Mouse (Mus musculus): Measurements from ENCODE around the gene Ccdc134.
"Not testable (repeated sequence)": the region's sequence is repeated elsewhere in the genome, so short reads cannot be mapped to it uniquely, and the experiment has no call there.

The Ccdc134 gene

DNA sequence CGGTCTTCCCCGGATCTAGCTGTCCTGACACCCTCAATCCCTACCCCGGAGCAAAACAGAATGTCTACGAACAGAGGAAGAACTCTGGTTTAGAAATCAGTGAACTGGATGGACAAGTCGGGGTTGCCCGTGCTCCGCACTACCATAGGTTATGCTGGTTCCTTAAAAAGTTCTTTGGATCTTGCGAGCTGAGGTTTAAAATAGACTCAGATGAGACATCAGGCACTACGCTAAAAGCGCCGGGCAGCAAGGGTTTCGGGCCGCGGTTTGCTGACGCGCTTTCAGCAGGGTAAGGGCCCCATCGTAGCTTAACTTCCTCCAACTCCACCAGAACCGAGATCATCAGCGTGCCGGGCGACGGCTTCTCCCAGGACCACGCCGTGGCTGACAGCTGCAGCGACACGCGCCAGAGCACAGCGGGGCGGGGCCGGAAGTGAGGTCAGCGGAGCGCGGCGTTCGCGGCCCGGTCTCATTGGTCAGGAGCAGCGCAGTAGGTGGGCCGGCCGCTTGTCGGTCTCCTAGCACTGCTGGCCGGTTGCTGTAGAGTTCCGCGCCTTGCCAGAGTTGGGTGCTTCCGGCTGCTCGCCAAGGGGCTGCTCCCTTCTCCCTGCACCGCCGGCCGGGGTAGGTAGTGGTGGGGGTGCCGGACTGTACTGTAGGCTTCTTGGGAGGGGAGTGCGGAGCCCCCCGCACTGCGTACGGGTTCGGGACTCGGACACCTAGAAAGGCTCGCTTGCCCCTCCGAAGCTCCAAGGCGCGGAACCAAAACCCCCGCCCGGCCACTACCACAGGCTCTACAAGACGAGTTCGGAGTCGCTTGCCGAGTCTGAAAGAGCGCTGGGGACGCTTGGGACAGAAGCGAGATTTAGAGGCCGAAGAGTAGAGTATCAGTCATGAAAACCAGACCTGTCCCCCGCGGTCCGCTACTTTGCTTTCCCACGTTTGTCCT, at the start of gene Ccdc134:
TSS of gene Ccdc134 (plus strand) at position 497 of the 949 bp plus-strand sequence.
- DNase-seq = peak; percentile 97

DNA sequence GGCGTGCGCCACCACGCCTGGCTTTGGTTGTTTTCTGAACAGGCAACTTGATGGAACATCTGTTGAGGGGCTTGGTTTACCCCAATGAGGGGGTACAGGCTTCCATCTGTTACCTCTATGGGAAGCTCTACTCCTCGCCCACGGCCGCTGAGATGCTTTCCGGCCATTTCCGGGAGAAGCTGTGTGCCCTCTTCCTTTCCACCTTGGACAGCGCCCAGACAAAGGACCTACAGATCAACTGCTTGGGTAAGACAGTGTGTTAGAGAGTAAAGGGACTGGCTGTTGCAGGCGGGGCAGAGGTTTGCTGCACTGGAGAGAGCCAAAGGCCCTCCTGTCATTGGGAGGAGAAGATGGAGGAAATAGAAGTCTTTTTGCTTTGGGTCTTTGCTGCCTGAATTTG, 47.8 kb upstream of the Ccdc134 start:
- DNase-seq = no peak

DNA sequence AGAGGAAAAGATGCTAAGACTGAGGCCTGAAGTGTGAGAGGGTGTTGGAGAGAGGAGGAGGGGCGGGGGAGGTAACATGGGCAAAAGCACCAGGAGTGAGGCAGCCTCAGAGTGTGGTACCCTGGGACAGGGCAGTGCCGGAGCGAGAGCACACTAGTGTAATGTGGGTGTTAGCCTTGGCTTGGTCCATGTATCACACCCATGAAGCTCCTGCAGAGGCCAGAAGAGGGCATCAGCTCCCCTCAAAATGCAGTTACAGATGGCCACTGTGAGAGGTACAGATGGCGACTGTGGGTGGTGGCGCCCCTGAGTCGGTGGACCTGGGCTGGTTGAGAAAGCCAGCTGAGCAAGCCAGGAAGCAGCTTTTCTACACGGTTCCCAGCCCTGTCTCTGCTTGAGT, 46.6 kb upstream of the Ccdc134 start:
- DNase-seq = peak; percentile 11

DNA sequence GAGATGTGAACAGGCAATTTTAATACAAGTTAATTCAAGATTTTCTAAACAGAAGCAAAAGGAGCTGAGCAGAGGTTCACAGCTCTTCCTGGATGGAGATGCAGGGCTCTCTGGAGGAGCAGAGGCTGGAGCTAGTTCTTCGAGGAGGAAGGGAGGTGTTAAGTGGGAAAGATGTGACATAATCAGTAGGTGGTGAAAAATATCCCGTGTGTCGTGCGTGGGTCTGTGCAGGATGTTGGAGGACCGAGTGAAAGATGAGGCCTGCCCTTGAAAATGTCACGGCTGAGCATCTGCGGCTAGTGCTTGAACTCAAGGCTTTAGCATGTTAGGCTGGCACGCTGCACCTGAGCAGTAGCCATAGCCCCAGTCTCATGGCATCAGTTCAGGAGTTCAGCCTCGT, 42.1 kb upstream of the Ccdc134 start:
- DNase-seq = no peak

DNA sequence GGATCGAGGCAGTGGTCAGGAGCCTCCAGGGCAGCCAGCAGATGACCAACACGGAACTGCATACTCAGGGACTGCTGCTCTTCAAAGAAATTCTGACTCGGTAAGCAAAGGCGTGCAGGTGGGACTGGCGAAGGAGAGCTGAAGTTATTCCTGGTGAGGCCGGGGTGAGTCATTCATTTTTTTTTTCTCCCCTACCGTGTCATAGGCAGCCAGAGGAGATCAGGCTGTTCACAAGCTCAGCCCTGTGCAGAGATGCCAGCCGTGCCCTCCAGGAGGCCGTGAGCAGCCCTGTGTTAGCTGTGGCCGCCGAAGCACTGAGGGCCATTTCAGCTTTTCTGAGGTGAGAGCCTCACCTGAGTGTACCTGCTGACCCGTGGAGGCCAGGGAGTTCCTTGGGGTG, 41.6 kb upstream of the Ccdc134 start:
- no peak for DNase-seq

DNA sequence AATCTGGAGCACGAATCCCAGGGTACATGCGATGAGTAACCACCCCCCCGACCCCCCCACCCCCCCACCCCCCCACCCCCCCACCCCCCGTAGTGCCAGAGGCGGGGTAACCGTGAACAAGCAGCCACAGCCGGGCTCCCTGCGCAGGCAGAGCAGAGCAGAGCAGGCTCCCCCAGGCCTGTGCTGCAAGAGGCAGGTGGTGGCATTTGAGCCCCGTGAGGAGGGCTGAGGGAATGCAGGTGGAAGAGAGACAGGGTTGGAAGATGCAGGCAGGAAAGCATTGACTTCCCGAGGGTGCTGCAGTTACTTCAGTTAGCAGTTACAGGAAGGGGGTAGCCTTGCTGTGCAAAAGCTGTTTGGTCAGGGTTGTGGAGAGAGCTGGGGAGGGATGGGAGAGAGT, 40.5 kb upstream of the Ccdc134 start:
- no peak for DNase-seq

DNA sequence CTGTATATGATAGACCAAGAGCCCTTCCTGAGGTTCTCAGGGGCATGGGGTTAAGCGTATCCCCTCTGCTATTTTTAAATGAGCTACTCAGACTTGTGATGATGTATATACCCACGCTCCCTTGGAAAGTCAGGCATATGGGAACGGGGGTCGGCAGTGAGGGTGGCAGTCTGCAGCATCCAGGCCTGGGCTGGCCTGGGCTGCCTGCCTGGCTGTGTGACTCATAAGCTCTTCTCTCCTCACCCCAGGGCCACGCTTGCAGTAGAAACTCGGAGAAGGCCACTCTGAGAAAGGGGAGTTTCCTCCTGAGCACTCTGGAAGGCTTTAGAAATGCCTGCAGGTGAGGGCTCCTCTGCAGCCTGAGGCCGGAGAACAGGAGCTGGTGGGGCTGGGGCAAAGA, 36.7 kb upstream of the Ccdc134 start:
- no peak for DNase-seq

DNA sequence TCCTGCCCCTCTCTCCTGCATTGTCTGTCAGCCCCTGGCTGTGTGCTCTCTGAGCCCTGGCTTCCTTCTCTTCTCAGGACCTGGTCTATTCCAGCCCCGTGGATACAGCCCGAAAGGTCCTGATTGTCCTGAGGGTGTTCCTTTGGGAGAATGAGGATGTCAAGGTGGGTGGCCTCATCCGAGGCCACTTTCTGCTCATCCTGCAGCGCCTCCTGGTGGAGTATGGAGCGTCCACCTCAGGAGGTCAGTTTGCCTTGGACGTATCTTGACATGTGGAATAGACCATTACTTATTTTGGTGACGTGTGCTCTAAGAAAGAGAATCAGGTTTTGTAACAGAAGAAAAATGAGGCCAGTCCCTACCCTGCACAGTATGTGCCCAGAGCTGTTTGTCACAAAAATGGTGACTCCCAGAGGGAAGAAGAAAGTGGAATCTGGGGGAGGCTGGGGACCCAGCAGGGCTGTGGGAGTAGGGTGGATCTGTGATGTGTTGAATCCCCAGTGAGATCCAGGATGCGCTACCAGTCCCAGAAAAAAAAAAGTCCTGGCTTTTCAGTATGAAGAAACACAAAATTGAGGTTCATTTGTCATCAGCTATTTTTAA, 20.7 kb upstream of the Ccdc134 start:
- DNase-seq = peak; percentile 44

DNA sequence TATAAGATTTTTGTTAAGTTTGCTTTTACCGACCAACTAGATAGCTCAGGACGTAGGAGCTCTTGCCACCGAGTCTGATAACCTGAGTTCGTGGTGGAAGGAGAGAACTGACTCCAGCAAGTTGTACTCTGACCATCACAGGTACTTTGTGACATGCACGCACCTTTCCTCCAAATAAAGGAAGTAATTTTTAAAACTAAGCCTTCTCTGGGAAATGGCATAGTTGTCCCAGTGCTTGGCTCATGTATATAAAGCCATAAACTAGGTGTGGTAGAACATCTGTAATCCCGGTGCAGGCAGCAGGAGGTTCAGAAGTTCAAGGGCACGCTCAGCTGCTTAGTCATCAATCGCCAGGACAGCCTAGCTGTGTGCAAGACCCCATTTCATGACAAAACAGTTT, 7.2 kb upstream of the Ccdc134 start:
- DNase-seq = no peak

DNA sequence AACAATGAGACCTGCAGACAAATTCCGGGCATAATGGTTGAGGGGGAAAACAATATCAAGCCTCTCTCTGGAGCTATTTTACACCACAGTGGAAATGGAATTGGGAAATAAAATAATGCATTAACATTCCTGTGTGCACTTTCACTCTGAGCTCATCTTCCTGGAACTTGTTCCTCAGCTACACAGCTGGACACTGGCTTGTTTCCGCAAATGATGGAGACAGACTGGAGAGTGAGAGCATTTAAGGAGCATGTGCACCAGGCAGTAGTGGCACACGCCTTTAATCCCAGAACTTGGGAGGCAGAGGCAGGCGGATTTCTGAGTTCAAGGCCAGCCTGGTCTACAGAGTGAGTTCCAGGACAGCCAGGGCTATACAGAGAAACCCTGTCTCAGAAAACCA, 1.0 kb upstream of the Ccdc134 start:
- DNase-seq = not testable (repeated sequence)

DNA sequence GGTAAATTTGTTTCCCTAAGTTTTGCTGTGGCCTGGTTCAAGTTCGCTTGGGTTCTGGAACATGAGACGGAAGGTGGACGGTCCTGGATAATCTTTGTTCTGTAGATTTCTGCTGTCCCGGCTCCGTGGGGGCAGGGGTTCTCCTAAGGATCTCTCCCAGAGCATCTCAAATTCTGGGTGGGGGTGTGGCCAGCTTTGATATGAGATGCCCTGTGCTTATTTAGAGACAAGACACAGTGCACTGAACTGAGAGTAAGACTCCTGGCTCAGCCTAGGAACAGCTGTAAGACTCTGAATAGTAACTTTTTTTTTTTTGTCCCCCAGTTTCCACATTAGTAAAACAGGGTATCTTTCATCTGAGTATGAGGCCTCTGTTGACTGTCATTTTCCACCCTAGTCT, 676 bp downstream of the Ccdc134 start:
- no peak for DNase-seq

DNA sequence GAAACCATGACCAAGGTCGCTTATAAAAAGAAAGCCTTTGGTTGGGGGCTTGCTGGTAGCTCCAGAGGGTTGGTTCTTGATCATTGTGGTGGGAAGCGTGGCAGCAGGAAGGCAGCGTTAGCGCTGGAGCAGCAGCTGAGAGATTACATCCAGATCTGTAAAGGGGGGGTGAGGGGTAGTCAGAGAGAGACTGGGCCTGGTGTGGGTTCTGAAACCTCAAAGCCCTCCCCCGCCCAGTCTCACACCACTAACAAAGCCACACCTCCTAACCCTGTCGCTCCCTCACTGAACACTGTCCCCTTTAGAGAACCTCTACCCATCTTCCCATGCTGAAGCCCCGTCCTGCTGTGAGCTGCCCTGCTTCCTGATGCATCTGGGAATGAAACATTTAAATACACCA, 2.9 kb downstream of the Ccdc134 start:
- DNase-seq = no peak

DNA sequence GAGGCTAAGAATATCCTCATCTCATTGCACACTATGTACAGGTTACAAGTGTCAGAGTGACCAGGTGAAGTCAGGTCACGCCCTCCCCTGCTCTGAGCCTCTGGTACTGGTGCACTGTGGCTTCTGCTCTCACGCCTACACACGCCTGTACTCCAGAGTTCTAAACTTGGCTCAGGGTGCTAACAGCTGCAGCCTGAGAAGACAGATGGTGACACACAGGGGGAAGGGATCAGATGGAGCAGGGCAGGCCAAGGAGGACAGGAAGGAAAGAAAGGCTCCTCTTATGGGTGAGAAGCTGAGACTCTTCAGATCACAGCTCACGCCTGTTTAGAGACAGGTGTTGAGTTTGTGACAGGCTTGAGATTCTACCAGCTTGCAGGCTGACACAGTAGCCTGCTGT, 7.7 kb downstream of the Ccdc134 start:
- no peak for DNase-seq

DNA sequence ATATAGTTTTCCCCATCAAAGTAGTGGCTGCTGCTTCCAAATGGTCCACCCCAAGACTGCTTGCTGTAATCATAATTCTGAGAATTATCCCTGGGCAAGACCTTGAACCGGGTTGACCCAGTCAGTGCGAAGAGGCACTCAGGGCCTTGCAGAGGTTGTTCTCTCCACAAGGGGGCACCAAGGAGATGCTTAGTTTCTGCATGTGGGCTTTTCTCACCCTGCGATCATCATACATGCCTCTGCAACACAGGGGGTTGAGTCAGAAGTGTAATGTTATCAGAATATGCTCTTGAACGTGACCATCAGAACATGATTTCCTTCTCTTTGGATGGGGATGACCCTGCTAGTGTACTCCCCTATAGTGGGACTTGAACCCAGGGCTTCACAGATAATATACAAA, 10.8 kb downstream of the Ccdc134 start:
- peak; percentile 69 for DNase-seq

DNA sequence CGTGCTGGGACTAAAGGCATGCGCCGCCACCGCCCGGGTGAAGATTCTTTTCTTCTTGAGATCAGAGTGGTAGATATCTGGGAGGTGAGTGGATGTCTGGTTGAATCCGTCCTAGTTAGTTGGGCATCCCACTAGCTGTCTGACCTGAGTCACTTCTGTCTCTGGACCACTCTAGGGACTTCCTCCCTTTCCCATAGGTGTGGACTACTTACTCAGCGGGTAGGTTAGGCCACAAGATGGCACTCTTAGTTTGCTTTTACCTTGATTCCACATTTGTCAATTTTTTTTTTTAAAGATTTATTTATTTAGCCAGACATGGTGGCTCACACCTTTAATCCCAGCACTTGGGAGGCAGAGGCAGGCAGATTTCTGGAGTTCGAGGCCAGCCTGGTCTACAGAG, 11.5 kb downstream of the Ccdc134 start:
- no peak for DNase-seq

DNA sequence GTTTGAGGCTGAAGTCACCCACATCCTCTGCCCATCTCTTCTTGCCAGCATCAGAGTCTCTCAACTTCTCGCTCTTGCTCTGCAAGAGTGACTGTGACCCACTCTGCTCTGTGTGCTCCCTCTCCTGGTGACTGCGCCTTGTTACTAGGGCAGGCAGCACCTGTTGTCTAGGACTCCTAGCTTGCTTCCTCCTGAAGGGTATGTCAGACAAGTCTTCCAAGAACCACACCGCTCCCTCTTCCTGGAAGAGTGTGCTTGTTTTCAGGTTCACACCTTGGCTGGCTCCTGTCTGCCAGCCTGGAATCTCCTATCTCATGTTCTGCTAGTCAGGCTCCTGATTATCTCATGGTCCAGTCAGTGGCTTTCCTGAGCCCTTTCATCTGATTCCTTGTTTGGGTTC, 12.6 kb downstream of the Ccdc134 start:
- no peak for DNase-seq

DNA sequence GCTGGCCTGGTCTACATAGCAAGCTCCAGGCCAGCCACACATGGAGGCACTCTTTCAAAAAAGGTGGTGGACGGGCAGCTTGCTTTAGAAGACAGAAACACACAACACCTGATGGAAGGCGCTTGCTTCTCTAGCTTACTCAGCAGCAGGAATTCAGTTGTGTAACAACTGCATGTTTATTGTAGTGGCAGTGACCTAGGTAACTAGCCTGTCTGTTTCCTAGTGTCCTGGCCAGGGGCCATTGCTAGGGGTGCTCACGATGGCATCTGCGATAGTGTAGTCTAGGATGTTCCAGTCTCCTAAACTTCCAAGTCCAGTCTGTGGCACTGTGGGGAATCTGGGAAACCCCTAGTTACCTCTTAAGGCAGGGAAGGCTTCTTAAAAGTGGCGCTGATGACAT, 16.4 kb downstream of the Ccdc134 start:
- DNase-seq = no peak

DNA sequence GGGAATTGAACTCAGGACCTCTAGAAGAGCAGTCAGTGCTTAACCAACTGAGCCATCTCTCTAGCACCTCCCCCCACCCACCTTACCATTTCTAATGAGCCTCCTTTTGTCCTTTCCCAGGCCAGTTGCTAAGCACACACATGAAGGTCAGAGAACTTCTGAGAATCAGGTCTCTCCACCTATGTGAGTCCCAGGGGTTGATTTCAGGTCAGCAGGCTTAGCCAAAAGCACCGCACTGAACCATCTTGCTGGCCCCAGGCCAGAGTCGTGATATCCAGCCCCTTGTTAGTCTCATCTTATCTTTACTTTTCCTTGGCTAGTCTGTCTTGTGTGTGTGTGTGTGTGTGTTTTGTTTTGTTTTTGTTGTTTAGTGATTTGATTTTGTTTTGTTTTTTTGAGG, 17.7 kb downstream of the Ccdc134 start:
- DNase-seq = no peak

DNA sequence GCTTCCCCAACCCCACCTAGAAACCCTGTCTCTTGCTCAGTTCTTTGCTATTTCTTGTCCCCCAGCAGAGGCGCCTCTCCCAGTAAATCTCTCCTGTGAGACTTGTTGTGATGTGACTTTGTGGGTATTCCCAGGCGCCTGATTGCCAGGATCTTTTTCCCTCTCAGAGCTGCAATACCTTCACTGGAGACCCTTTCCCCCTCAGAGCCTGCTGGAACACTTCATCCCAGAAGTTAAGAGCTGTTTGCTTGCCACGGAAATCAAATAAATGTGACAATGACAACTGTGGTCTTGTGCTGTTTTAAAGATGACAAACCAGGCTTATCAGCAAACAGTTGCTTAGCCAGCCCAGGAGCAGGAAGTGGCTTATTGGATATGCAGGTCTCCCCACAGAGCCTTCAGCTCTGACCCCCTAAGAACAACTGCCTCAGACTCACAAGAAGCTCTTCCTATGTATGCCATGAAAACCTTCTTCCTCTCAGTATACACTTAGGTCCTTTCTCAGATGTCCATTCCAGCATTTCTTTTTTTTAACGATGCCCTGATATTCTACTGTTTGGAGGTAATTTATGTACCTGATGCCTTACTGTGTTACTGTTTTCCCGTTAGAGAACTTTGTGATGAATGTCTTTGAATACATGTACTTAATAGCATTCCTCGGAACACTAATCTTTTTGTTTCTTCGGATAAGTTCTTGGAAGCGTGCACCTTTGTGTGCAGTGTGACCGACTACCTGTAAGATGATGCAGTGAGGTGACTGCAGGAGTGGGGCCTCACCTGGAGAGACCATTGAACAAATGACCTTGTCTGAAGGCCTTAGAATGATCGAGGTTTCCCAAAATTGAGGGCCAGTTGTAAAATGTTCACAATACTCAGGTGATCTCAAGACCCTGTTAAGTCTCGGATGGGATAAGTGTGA, 18.4 kb downstream of the Ccdc134 start:
- no peak for DNase-seq

DNA sequence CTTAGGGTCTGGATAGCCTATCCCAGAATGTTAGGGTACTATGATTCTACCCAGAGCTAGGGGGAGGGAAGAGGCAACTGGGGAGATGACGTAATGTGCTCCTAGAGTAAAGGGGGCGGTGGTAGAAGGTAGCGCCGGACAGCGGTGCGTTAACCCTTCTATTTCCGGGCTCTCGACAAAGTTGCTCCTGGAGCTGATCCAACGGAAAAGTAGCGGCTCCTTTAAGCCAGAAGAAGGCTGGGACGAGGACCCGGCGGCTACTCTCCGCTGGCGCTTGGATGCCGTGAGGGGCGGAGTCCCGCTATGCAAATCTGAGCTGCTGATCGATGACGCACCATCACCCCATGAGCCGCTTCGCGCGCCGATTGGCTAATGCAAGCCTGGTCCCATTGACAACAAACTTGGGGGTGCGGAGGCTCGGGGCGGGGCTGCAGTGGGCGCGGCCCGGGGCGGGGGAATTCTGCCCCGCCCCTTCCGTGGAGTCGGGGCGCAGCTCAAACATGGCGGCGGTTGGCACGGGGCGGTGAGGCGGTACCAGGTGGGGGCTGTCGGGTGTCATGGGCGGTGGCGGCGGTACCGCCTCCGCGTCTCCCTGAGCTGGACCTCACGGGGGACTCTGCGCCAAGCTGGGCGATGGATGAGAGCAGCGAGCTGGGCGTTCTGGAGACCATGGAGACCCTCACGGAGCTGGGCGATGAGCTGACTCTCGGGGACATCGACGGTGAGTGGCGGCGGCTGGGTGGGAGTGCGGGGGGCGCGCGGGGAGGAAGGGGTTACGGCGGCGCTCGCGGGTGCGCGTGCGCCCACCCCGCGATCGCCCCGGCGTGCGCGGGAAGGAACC, 19.3 kb downstream of the Ccdc134 start, which contains the start of gene Srebf2:
TSS of gene Srebf2 (plus strand) at position 412 of the 841 bp plus-strand sequence.
- peak; percentile 99 for DNase-seq

DNA sequence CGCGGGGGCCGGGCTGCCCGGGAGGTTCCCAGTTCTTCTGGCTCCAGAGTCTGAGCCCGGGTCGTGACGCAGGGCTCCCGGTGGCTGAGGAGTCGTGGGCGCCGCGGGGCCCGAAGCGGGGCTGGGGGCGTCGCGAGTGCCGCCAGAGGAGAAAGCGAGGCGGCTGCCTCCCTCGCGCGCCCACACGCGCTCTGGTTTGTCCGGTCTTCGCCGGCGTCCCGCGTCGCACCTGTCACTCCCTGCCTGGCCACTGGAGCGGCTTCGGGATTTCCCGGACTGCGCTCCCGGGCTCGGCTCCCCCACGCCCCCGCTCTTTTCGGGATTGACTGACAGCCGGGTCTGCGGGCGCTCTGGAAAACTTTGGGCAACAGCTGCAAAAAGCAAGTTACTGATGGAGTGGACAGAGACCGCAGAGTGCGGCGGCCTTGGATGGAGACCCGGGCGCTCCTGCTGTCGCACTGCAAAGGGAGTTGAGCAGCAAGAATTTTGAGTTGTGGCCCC, 19.9 kb downstream of the Ccdc134 start:
- DNase-seq = peak; percentile 65

DNA sequence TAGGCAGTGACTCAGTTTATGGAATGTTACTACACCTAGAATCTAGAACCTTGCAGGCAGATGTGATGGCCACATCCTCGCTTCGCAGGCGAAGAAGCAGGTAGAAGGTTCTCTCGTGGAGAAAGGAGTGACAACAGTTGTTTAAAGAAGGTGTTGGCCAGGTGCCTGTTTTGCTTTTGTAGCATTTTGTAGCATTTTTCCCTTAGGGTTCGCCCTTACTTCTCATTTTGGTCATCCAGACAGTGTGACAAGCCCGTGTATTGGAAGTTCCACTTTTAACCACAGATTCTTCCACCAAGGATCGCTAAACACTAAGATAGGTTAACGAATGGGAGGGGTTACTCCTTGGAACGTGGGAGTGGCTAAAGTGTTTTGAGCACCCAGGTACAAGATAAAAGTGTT, 20.8 kb downstream of the Ccdc134 start:
- DNase-seq = no peak
